Mouse (Mus musculus): ENCODE measurements around the gene Six1. TPM values are rescaled to one million over a fixed set of nuclear protein-coding genes. Genes with fewer than 3 reads are reported as not detected.
A peak's percentile ranks its signal among the peaks of the same experiment; 100 is the strongest.
"Not testable (repeated sequence)": the region's sequence is repeated elsewhere in the genome, so short reads cannot be mapped to it uniquely, and the experiment has no call there.

The Six1 gene
- 0.58 and 1.5 TPM in 2 replicates for polyA plus RNA-seq (2015; fragmentation: Nextera tagmentation; extraction: Ambion mirVana)

- ATAC-seq: peak; percentile 67
- peaks cover 66% of the 10 kb centered on the region for H3K27me3 ChIP-seq (replicated peaks; ENCODE audit: control insufficient read depth, insufficient read depth, low read length)
- no peaks in the 10 kb centered on the region for H3K36me3 ChIP-seq (ENCODE audit: control insufficient read depth, insufficient read depth, low read length)
- H3K4me3 ChIP-seq (ENCODE audit: low read length): peak within 1 kb of the TSS; percentile 42
- peak within 1 kb of the TSS; percentile 58 for H3K4me2 ChIP-seq (ENCODE audit: low read length)
- H3K9me3 ChIP-seq (ENCODE audit: control insufficient read depth, low read length): no peaks in the 10 kb centered on the region
- no peak within 1 kb of the TSS for H3K9ac ChIP-seq (ENCODE audit: low read depth, low read length)
- WGBS: under 1% methylated on average over 42 of the region's 42 CpGs
- H3K27ac ChIP-seq (ENCODE audit: low read depth, low read length): no peak within 1 kb of the TSS
- no peaks in the 10 kb centered on the region; the same call in 1 of the 2 replicates for H3K4me1 ChIP-seq (ENCODE audit: control insufficient read depth, insufficient read depth, low read depth, low read length)
Observed at GRCm38 (mm10) chr12:73053668-73054241, at the start of gene Six1. TSS of gene Six1 (minus strand) at chr12:73053887.

- WGBS: 93% methylated on average over 4 of the region's 4 CpGs
- Histone ChIP-seq H3K36me3 (ENCODE audit: control insufficient read depth, insufficient read depth, low read length) (peaks cover 4% of the 10 kb centered on the region; the same call in 1 of the 2 replicates), H3K4me1 (ENCODE audit: control insufficient read depth, insufficient read depth, low read depth, low read length) (no peaks in the 10 kb centered on the region)
Observed at GRCm38 (mm10) chr12:73098593-73098992, 44.9 kb upstream of the Six1 start.

GRCm38 (mm10) chr12:73096177-73096576 is 42.5 kb upstream of the Six1 start:
- not testable (repeated sequence) for H3K9me3 ChIP-seq (ENCODE audit: control insufficient read depth, low read length); H3K4me1 ChIP-seq (ENCODE audit: control insufficient read depth, insufficient read depth, low read depth, low read length); H3K27ac ChIP-seq (ENCODE audit: low read depth, low read length); H3K4me2 ChIP-seq (ENCODE audit: low read length); H3K9ac ChIP-seq (ENCODE audit: low read depth, low read length); H3K36me3 ChIP-seq (ENCODE audit: control insufficient read depth, insufficient read depth, low read length); ATAC-seq; H3K4me3 ChIP-seq (ENCODE audit: low read length); H3K27me3 ChIP-seq (replicated peaks; ENCODE audit: control insufficient read depth, insufficient read depth, low read length)
- WGBS: 96% methylated on average over 5 of the region's 5 CpGs

More at GRCm38 (mm10) chr12:73098593-73098992, 44.9 kb upstream of the Six1 start:
- Histone ChIP-seq H3K9ac (ENCODE audit: low read depth, low read length) (no peak overlapping the region), H3K9me3 (ENCODE audit: control insufficient read depth, low read length) (0 out of 2 replicates have a peak, but pooled peaks cover 1% of the 10 kb centered on the region), H3K4me3 (ENCODE audit: low read length) (no peak overlapping the region), H3K27me3 (replicated peaks; ENCODE audit: control insufficient read depth, insufficient read depth, low read length) (no peaks in the 10 kb centered on the region), H3K27ac (ENCODE audit: low read depth, low read length) (no peak overlapping the region), H3K4me2 (ENCODE audit: low read length) (no peak overlapping the region)
- no peak for ATAC-seq

- no peak for ATAC-seq
Observed at GRCm38 (mm10) chr12:73094605-73095004, 40.9 kb upstream of the Six1 start.

GRCm38 (mm10) chr12:73094189-73094588 is 40.5 kb upstream of the Six1 start:
- Histone ChIP-seq H3K4me2 (ENCODE audit: low read length) (no peak overlapping the region), H3K36me3 (ENCODE audit: control insufficient read depth, insufficient read depth, low read length) (no peaks in the 10 kb centered on the region), H3K27me3 (replicated peaks; ENCODE audit: control insufficient read depth, insufficient read depth, low read length) (no peaks in the 10 kb centered on the region), H3K27ac (ENCODE audit: low read depth, low read length) (no peak overlapping the region), H3K4me3 (ENCODE audit: low read length) (no peak overlapping the region), H3K9me3 (ENCODE audit: control insufficient read depth, low read length) (no peaks in the 10 kb centered on the region), H3K4me1 (ENCODE audit: control insufficient read depth, insufficient read depth, low read depth, low read length) (no peaks in the 10 kb centered on the region), H3K9ac (ENCODE audit: low read depth, low read length) (no peak overlapping the region)
- 89% methylated on average over 2 of the region's 2 CpGs for WGBS
- no peak for ATAC-seq

More at GRCm38 (mm10) chr12:73094605-73095004, 40.9 kb upstream of the Six1 start:
- no peaks in the 10 kb centered on the region for H3K4me1 ChIP-seq (ENCODE audit: control insufficient read depth, insufficient read depth, low read depth, low read length)
- H3K27me3 ChIP-seq (replicated peaks; ENCODE audit: control insufficient read depth, insufficient read depth, low read length): no peaks in the 10 kb centered on the region
- H3K9ac ChIP-seq (ENCODE audit: low read depth, low read length): no peak overlapping the region
- no peaks in the 10 kb centered on the region for H3K9me3 ChIP-seq (ENCODE audit: control insufficient read depth, low read length)
- no peak overlapping the region for H3K4me3 ChIP-seq (ENCODE audit: low read length)
- H3K36me3 ChIP-seq (ENCODE audit: control insufficient read depth, insufficient read depth, low read length): no peaks in the 10 kb centered on the region
- no peak overlapping the region for H3K27ac ChIP-seq (ENCODE audit: low read depth, low read length)
- 15% methylated on average over 2 of the region's 2 CpGs for WGBS
- no peak overlapping the region for H3K4me2 ChIP-seq (ENCODE audit: low read length)

- Histone ChIP-seq H3K4me2 (ENCODE audit: low read length) (no peak overlapping the region), H3K27ac (ENCODE audit: low read depth, low read length) (no peak overlapping the region), H3K9me3 (ENCODE audit: control insufficient read depth, low read length) (no peaks in the 10 kb centered on the region), H3K27me3 (replicated peaks; ENCODE audit: control insufficient read depth, insufficient read depth, low read length) (no peaks in the 10 kb centered on the region), H3K4me1 (ENCODE audit: control insufficient read depth, insufficient read depth, low read depth, low read length) (no peaks in the 10 kb centered on the region), H3K4me3 (ENCODE audit: low read length) (no peak overlapping the region), H3K9ac (ENCODE audit: low read depth, low read length) (no peak overlapping the region), H3K36me3 (ENCODE audit: control insufficient read depth, insufficient read depth, low read length) (no peaks in the 10 kb centered on the region)
- 82% methylated on average over 7 of the region's 7 CpGs for WGBS
- ATAC-seq: no peak
Observed at GRCm38 (mm10) chr12:73090672-73091335, 37.1 kb upstream of the Six1 start.

- Histone ChIP-seq H3K27ac (ENCODE audit: low read depth, low read length) (no peak overlapping the region), H3K36me3 (ENCODE audit: control insufficient read depth, insufficient read depth, low read length) (no peaks in the 10 kb centered on the region)
- 56% methylated on average over 4 of the region's 5 CpGs for WGBS
Observed at GRCm38 (mm10) chr12:73088911-73089310, 35.2 kb upstream of the Six1 start.

GRCm38 (mm10) chr12:73088500-73088899 is 34.8 kb upstream of the Six1 start:
- Histone ChIP-seq H3K9ac (ENCODE audit: low read depth, low read length) (no peak overlapping the region), H3K9me3 (ENCODE audit: control insufficient read depth, low read length) (no peaks in the 10 kb centered on the region), H3K4me2 (ENCODE audit: low read length) (no peak overlapping the region), H3K4me3 (ENCODE audit: low read length) (no peak overlapping the region), H3K4me1 (ENCODE audit: control insufficient read depth, insufficient read depth, low read depth, low read length) (no peaks in the 10 kb centered on the region), H3K27ac (ENCODE audit: low read depth, low read length) (no peak overlapping the region), H3K27me3 (replicated peaks; ENCODE audit: control insufficient read depth, insufficient read depth, low read length) (no peaks in the 10 kb centered on the region), H3K36me3 (ENCODE audit: control insufficient read depth, insufficient read depth, low read length) (no peaks in the 10 kb centered on the region)
- WGBS: 79% methylated on average over 5 of the region's 5 CpGs
- ATAC-seq: no peak

More at GRCm38 (mm10) chr12:73088911-73089310, 35.2 kb upstream of the Six1 start:
- no peak overlapping the region for H3K4me2 ChIP-seq (ENCODE audit: low read length)
- no peak for ATAC-seq
- H3K27me3 ChIP-seq (replicated peaks; ENCODE audit: control insufficient read depth, insufficient read depth, low read length): no peaks in the 10 kb centered on the region
- H3K9me3 ChIP-seq (ENCODE audit: control insufficient read depth, low read length): no peaks in the 10 kb centered on the region
- no peak overlapping the region for H3K9ac ChIP-seq (ENCODE audit: low read depth, low read length)
- no peaks in the 10 kb centered on the region for H3K4me1 ChIP-seq (ENCODE audit: control insufficient read depth, insufficient read depth, low read depth, low read length)
- no peak overlapping the region for H3K4me3 ChIP-seq (ENCODE audit: low read length)

- no peak overlapping the region for H3K4me2 ChIP-seq (ENCODE audit: low read length)
- WGBS: 95% methylated on average over 7 of the region's 7 CpGs
- H3K4me1 ChIP-seq (ENCODE audit: control insufficient read depth, insufficient read depth, low read depth, low read length): no peaks in the 10 kb centered on the region
- no peaks in the 10 kb centered on the region for H3K36me3 ChIP-seq (ENCODE audit: control insufficient read depth, insufficient read depth, low read length)
- no peaks in the 10 kb centered on the region for H3K9me3 ChIP-seq (ENCODE audit: control insufficient read depth, low read length)
- no peak overlapping the region for H3K27ac ChIP-seq (ENCODE audit: low read depth, low read length)
- H3K9ac ChIP-seq (ENCODE audit: low read depth, low read length): no peak overlapping the region
- no peaks in the 10 kb centered on the region for H3K27me3 ChIP-seq (replicated peaks; ENCODE audit: control insufficient read depth, insufficient read depth, low read length)
- H3K4me3 ChIP-seq (ENCODE audit: low read length): no peak overlapping the region
- no peak for ATAC-seq
Observed at GRCm38 (mm10) chr12:73087086-73087485, 33.4 kb upstream of the Six1 start.
